Mouse (Mus musculus) testis, adult 2 months (tissue): ENCODE measurements at regions not wholly inside any gene's neighbourhood (a gene's known extent, or its start where the extent isn't known, plus 50 kb on each side); places are given as distances from the start of the nearest gene placed in this dataset.

Source experiments
- CTCF ChIP-seq: fragments of 200-500 bp; IDR thresholded peaks from 2 replicates; pipeline ENCODE4 v1.5.1; 2012; ENCODE audit warnings: low read depth, mild to moderate bottlenecking, inconsistent platforms, low read length, moderate library complexity; ENCODE audit not compliant: control insufficient read depth, insufficient read depth, insufficient replicate concordance
- POLR2A ChIP-seq: fragments of 200-500 bp; IDR thresholded peaks from 2 replicates; pipeline ENCODE4 v1.6.1; 2012; ENCODE audit warnings: low read depth, mild to moderate bottlenecking, inconsistent platforms, low read length, moderate library complexity; ENCODE audit not compliant: control insufficient read depth

DNA sequence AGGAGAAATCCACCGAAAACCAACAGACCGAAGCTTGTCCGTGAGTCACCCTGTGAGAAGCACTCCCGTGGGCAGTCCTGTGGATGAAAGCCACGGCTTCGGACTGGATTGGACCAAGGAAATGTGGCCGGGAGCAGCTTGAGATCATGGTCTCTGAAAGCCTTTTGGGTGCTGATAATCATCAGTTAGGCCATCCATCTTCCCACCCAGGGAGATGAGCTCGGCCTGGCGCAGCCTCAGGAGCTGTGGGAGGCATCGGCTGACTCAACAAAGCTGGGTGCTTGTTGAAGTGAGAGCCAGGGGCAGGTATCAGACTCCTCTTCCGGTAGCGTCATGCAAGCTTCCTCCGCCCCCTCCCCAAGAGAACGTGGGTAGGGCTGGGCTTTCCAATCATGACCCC is 582.2 kb upstream of the Gm19410 start:
- no peak for TF ChIP-seq POLR2A
- no peak for TF ChIP-seq CTCF
